In the genomic region with DNA sequence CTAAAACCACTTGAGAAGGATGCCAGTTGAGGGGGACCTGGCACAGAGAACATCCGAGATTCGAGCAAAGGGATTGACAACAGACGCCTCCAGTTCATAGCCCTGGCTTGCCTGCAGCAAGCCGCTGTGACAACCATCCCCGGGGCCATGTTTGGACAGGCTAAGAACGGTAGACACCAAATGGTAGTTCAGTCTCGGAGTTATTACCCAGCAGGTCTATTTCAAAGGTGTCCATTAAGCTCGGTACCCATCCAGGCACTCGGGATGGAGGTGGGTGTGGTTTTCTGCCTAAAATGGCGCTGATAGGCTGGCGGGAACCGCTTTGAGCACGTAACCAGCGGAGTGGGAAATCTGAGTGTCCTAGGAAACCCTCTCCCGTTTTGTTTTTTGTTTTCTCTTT, we compare ENCODE assay signal across 23 mouse cellular contexts. TPM values are rescaled to one million over a fixed set of nuclear protein-coding genes. Genes with fewer than 3 reads are reported as not detected.
"Had no signal": no experiment of that assay in that cellular context is flagged by ENCODE, and none has a peak within 500 bp of the region (broad histone marks: within the 10 kb centered on the region; RNA-seq: fewer than 3 reads in every experiment).

No protein-coding gene starts in this region.

- H3K9me3 ChIP-seq: limb, embryonic 12.5 days; limb, embryonic 15.5 days; stomach, embryonic 15.5 days had no signal

- H3K4me1 ChIP-seq: limb, embryonic 12.5 days; limb, embryonic 15.5 days; midbrain, embryonic 13.5 days; stomach, embryonic 15.5 days had no signal

- H3K4me3 ChIP-seq: layer of hippocampus, adult 2 months; limb, embryonic 12.5 days; limb, embryonic 15.5 days; midbrain, embryonic 13.5 days; stomach, embryonic 15.5 days had no signal

- H3K27me3 ChIP-seq: limb, embryonic 12.5 days; limb, embryonic 15.5 days; midbrain, embryonic 13.5 days; stomach, embryonic 15.5 days had no signal

- H3K36me3 ChIP-seq: limb, embryonic 12.5 days; limb, embryonic 15.5 days; midbrain, embryonic 13.5 days; stomach, embryonic 15.5 days had no signal

- H3K27ac ChIP-seq: kidney, postnatal 0 days; layer of hippocampus, adult 2 months; limb, embryonic 12.5 days; limb, embryonic 15.5 days; liver, embryonic 14.5 days; macrophage; midbrain, embryonic 13.5 days; stomach, embryonic 15.5 days had no signal

- DNase-seq: kidney, adult 2 months; kidney, postnatal 25 days; liver, postnatal 0 days; lung, embryonic 14.5 days; right cerebral cortex, postnatal 25 days; spleen, adult 18-20 months; thymus, adult 2 months; thymus, postnatal 14 days; thymus, postnatal 4 days had no signal

RNA-seq across cellular contexts. Expression of gene Atoh7, which starts 16.4 kb away (rescaled TPM):
- total RNA-seq: megakaryocyte, adult 5-6 weeks had no signal
- polyA plus RNA-seq: intestine, postnatal 0 days; kidney, embryonic 14.5 days; large intestine, adult 2 months; limb, embryonic 15.5 days; liver, embryonic 11.5 days; lung, postnatal 0 days; macrophage had no signal

RNA-seq across cellular contexts. Expression of gene Pbld1, which starts 55.9 kb away (rescaled TPM):
- polyA plus RNA-seq: macrophage had no signal
